Mouse (Mus musculus) embryonic facial prominence, embryonic 13.5 days (tissue): ENCODE results near the gene Sall1. TPM values are rescaled to one million over a fixed set of nuclear protein-coding genes. Genes with fewer than 3 reads are reported as not detected.
A peak's percentile ranks its signal among the peaks of the same experiment; 100 is the strongest.

ENCODE experiments used
- ATAC-seq: fragments of 200-750 bp; cut with Nextera tagmentation; 2 replicates; pipeline ENCODE4 v1.8.0; 2017; ENCODE audit warnings: low read depth; ENCODE audit not compliant: insufficient number of reproducible peaks, insufficient read depth, low FRiP score, low TSS enrichment
- H3K27ac ChIP-seq: fragments of 300-500 bp; sonication (generic); 2 replicates; pipeline ENCODE4 v1.5.1; 2015; ENCODE audit warnings: moderate library complexity, mild to moderate bottlenecking, inconsistent platforms
- H3K27me3 ChIP-seq: fragments of 300-500 bp; sonication (generic); 2 replicates; pipeline ENCODE4 v1.6.1; 2015; ENCODE audit warnings: mild to moderate bottlenecking, inconsistent platforms
- H3K36me3 ChIP-seq: fragments of 300-500 bp; sonication (generic); 2 replicates; pipeline ENCODE4 v1.6.1; 2015; ENCODE audit warnings: mild to moderate bottlenecking, inconsistent platforms
- H3K4me1 ChIP-seq: fragments of 300-500 bp; sonication (generic); 2 replicates; pipeline ENCODE4 v1.6.1; 2015; ENCODE audit warnings: inconsistent platforms
- H3K4me2 ChIP-seq: fragments of 300-500 bp; sonication (generic); 2 replicates; pipeline ENCODE4 v1.6.1; 2015; ENCODE audit warnings: moderate library complexity, mild to moderate bottlenecking, inconsistent platforms
- H3K4me3 ChIP-seq: fragments of 300-500 bp; sonication (generic); 2 replicates; pipeline ENCODE4 v1.5.1; 2015; ENCODE audit warnings: mild to moderate bottlenecking, inconsistent platforms
- H3K9ac ChIP-seq: fragments of 300-500 bp; sonication (generic); 2 replicates; pipeline ENCODE4 v1.6.1; 2015; ENCODE audit warnings: mild to moderate bottlenecking, inconsistent platforms
- H3K9me3 ChIP-seq: fragments of 300-500 bp; sonication (generic); 2 replicates; pipeline ENCODE4 v1.6.1; 2016; ENCODE audit warnings: inconsistent platforms
- WGBS: fragments of 180-500 bp; shearing (Covaris S2); methylation state at CpG from one replicate; pipeline ENCODE4 v1.1.7; 2015; ENCODE audit warnings: mixed read lengths; 5-methylcytosine and 5-hydroxymethylcytosine counted together
- polyA plus RNA-seq: library from polyadenylated mRNA; unstranded; fragments of >200 nt; fragmentation: Nextera tagmentation; extraction: Ambion mirVana; gene quantifications from 2 replicates; pipeline ENCODE4 v1.2.1, GENCODE M21; 2015

The Sall1 gene
- polyA plus RNA-seq, 1 experiment from 2014 or later = 0.84 TPM

DNA sequence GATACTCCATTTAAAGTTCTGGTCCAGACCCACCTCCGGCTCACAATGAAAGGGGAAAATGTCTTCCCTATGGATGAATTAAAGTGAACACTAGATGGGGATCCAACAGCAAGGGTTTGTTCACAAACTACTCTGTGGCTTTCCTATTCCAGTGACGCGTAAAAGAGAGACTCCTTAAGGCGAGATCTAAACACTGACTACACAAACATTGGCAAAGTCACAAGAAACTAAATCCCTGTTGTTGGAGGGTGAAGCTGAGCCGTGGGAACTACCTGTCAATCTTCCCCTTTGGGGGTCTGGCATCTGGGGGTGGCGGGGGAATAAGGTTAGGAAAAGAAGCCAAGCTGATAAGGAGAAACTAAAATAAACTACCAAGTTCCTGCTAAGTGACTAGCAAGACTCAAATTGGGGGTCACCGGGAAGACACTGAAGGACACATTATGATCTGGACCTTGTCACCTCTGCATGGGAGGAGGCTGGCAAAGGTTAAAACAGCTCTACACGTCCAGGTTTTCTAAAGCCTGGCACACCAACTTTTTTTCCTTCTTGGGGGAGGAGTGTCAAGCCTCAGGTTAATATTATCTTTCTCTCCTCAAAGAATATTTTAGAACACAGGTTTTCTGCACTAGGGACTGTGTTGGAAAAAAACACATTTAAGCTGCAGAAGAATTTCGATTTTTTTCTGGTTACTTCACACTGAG lies 6.3 kb downstream of the Sall1 start:
- Histone ChIP-seq H3K9ac (no peak overlapping the region), H3K4me3 (no peak overlapping the region), H3K9me3 (no peaks in the 10 kb centered on the region), H3K4me2 (0 out of 2 replicates have a peak overlapping the region, but pooled peaks have one; percentile 3), H3K27me3 (peaks cover 81% of the 10 kb centered on the region), H3K4me1 (peaks cover 20% of the 10 kb centered on the region), H3K27ac (no peak overlapping the region), H3K36me3 (no peaks in the 10 kb centered on the region)
- ATAC-seq = no peak
- WGBS = 12% methylated on average over 9 of the region's 9 CpGs

DNA sequence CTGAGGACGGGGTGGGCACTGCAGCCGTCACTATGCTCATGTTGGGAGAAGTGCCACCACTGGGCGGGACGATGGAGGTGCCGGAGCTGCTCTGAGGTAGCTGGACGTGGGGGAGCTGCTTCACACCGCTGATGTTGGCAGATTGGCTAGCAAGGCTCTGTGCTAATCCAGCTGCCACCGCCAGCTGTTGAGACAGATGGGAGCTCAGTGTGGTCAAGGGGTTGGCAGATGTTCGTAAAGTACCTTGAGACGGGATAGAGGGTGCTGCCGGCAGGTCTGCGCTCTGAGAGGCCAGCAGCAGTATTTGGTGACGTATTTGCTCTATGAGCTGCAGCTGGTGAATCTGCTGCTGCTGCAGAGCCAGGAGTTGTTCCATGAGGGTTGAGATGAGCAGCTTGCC lies 11.6 kb downstream of the Sall1 start:
- ATAC-seq = no peak
- H3K4me1 ChIP-seq = no peaks in the 10 kb centered on the region
- no peak overlapping the region for H3K4me3 ChIP-seq
- H3K36me3 ChIP-seq = no peaks in the 10 kb centered on the region
- H3K9ac ChIP-seq = no peak overlapping the region
- H3K27me3 ChIP-seq = peaks cover 62% of the 10 kb centered on the region
- no peak overlapping the region for H3K27ac ChIP-seq
- WGBS = 95% methylated on average over 13 of the region's 13 CpGs
- H3K9me3 ChIP-seq = no peaks in the 10 kb centered on the region
- H3K4me2 ChIP-seq = no peak overlapping the region

DNA sequence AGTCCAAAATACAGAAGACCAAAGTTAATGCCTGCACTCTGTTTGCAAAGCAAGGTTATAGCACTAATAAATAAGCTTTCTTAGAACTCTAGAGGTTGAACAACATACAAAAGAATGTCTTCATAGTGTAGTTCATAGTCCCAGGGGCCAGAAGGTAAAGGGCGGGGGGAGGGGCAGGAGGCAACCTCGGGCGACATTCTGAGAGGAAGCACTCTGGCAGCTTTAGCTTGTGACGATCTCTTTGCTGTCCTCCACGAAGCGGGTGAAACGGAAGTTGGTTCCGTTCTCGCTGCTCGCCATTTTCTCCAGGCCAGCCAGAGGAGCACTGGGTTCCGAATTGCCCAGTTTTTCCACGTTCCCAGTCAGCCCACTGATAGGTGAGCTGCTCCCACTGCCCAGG lies 15.8 kb downstream of the Sall1 start:
- H3K4me2 ChIP-seq = no peak overlapping the region
- no peak overlapping the region for H3K4me3 ChIP-seq
- no peak for ATAC-seq
- no peak overlapping the region for H3K27ac ChIP-seq
- peaks cover 10% of the 10 kb centered on the region for H3K4me1 ChIP-seq
- H3K27me3 ChIP-seq = peaks cover 64% of the 10 kb centered on the region
- no peaks in the 10 kb centered on the region for H3K9me3 ChIP-seq
- H3K36me3 ChIP-seq = no peaks in the 10 kb centered on the region
- H3K9ac ChIP-seq = no peak overlapping the region
- 52% methylated on average over 12 of the region's 12 CpGs for WGBS

DNA sequence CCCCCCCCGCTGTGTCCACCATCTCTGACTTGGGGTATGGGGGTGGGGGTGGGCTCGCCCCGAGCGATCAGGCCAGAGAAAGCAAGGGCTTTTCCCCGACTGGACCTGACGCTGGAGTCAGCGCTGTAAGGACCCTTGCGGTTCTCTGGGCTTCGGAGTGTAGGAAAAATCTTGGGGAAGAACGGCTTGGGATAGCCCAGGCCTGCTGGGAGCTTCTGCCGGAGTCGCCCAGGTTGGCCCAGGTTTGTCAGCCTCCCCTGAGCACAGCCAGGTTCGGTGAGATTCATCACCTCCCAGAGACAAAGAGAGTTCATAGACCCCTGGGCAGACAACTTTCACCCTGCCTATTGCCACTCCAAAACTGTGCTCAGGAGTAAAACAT lies 17.8 kb downstream of the Sall1 start:
- peaks cover 14% of the 10 kb centered on the region for H3K4me1 ChIP-seq
- no peak overlapping the region for H3K27ac ChIP-seq
- H3K27me3 ChIP-seq = peaks cover 56% of the 10 kb centered on the region
- no peaks in the 10 kb centered on the region for H3K36me3 ChIP-seq
- H3K9me3 ChIP-seq = no peaks in the 10 kb centered on the region
- peak overlapping the region; percentile 80 for H3K4me2 ChIP-seq
- no peak for ATAC-seq
- WGBS = 11% methylated on average over 9 of the region's 13 CpGs
- H3K9ac ChIP-seq = no peak overlapping the region
- peak overlapping the region; percentile 44 for H3K4me3 ChIP-seq

DNA sequence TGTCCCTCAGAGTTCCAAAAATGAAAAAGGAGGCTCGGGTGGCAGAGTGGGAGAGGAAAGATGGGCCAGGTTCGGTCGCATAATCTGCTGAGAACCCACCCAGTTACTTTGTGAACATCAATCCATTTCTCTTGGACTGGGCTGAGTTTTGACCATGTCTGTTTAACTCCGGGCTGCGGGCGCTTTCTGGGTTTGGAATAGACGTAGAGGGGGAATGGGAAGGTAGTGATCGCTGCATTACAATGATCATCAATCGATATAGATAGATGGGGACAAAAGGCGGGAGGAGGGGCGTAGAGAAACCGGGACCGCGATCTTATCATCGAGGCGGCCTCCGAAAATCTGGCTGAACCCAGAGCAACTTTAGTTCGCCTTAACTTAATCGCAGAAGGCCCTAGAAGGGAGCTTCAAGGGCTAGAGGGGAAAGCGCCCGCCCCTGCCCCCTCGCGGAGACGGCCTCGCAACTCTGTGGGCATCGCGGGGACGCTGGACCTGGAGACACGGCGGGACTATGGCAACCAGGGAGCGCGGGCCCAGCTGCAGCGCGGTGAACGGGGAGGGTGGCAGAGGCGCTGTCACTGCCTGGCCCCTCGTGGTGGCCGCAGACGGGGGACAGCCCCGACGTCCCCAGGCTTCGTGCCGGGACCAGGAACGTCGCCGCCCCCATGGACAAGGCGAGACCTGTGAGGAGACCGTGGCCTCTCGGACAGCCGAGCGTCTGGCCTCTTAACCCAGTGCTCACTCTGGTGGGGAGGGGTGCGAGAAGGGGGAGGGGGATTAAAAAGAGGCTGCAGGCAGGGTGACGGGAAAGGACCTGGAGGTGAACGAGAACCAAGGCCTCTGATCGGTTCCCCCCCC lies 18.5 kb downstream of the Sall1 start:
- H3K27ac ChIP-seq = no peak overlapping the region
- H3K4me2 ChIP-seq = peak overlapping the region; percentile 80
- H3K4me1 ChIP-seq = peaks cover 17% of the 10 kb centered on the region
- peak overlapping the region; percentile 44 for H3K4me3 ChIP-seq
- ATAC-seq = no peak
- WGBS = 5% methylated on average over 53 of the region's 55 CpGs
- peak overlapping the region; percentile 65 for H3K9ac ChIP-seq
- H3K27me3 ChIP-seq = peaks cover 54% of the 10 kb centered on the region
- H3K9me3 ChIP-seq = no peaks in the 10 kb centered on the region
- H3K36me3 ChIP-seq = no peaks in the 10 kb centered on the region

DNA sequence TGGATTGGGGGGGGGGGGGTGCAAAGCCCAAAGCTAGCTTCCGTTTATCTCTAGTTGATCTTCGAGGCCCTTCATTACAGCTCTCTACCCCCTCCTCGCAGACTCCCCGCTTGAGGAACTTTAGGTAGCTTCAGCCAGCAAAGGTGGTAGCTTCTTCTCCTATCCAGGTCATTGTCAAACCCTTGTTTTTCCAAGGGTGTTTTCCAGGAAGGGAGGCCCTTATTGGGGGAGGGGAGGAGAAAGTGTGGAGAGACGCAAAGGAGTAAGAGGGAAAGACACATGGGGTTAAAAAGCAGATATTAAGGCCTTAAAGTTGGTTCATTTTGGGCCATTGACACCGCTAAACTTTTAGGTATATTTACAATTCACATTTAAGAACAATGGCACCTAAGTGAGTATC lies 19.2 kb downstream of the Sall1 start:
- no peak for ATAC-seq
- H3K27ac ChIP-seq = no peak overlapping the region
- no peak overlapping the region for H3K4me3 ChIP-seq
- peaks cover 49% of the 10 kb centered on the region for H3K27me3 ChIP-seq
- no peak overlapping the region for H3K9ac ChIP-seq
- H3K4me2 ChIP-seq = no peak overlapping the region
- no peaks in the 10 kb centered on the region for H3K9me3 ChIP-seq
- no peaks in the 10 kb centered on the region for H3K36me3 ChIP-seq
- 24% methylated on average over 6 of the region's 6 CpGs for WGBS
- H3K4me1 ChIP-seq = peaks cover 17% of the 10 kb centered on the region

DNA sequence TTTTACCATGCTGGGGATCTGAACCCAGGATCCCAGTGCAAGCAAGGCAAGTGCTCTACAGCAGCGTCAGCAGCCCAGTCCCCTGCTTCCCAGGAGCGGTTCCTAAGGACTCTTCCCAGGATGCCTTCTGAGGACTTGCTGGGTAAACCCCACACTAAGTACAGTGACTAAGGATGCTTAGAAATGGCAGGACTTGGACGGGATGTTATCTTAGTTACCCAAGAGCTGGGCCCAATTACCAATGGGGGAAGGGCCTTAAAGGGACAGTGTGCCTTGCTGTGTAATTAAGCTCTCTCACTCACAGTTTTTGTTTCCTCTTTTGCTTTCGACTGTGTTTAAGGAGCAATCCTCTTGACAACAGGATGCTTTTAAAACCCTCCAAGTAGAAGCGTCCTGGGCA lies 22.8 kb downstream of the Sall1 start:
- Histone ChIP-seq H3K9me3 (no peaks in the 10 kb centered on the region), H3K4me2 (no peak overlapping the region), H3K27me3 (peaks cover 36% of the 10 kb centered on the region), H3K4me3 (no peak overlapping the region), H3K4me1 (peaks cover 17% of the 10 kb centered on the region), H3K36me3 (no peaks in the 10 kb centered on the region), H3K9ac (no peak overlapping the region), H3K27ac (no peak overlapping the region)
- ATAC-seq = no peak
- 7% methylated on average over 5 of the region's 5 CpGs for WGBS

DNA sequence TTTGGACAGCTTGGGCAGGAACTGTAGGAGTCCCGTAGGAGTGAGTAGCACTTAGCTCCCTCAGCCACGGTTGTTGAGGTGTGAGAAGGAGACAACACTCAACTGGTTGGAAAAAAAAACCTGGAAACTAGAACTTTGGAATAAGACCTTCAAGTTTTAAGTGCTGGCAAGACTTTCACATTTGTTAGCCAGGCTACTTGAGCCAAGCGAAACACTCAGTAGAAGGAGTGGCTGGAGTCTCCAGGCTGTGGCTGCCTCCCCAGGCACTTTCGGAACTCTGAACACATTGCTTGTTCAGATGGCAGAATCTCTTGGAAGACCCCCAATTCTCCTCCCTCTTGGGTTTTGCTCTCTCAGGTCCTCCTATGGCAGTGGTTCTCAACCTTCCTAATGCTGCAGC lies 26.1 kb downstream of the Sall1 start:
- Histone ChIP-seq H3K4me1 (0 out of 2 replicates have a peak, but pooled peaks cover 8% of the 10 kb centered on the region), H3K9me3 (no peaks in the 10 kb centered on the region), H3K36me3 (no peaks in the 10 kb centered on the region), H3K27ac (no peak overlapping the region), H3K4me3 (no peak overlapping the region), H3K9ac (no peak overlapping the region), H3K4me2 (no peak overlapping the region), H3K27me3 (peaks cover 7% of the 10 kb centered on the region; the same call in 1 of the 2 replicates)
- no peak for ATAC-seq
- 77% methylated on average over 4 of the region's 4 CpGs for WGBS

DNA sequence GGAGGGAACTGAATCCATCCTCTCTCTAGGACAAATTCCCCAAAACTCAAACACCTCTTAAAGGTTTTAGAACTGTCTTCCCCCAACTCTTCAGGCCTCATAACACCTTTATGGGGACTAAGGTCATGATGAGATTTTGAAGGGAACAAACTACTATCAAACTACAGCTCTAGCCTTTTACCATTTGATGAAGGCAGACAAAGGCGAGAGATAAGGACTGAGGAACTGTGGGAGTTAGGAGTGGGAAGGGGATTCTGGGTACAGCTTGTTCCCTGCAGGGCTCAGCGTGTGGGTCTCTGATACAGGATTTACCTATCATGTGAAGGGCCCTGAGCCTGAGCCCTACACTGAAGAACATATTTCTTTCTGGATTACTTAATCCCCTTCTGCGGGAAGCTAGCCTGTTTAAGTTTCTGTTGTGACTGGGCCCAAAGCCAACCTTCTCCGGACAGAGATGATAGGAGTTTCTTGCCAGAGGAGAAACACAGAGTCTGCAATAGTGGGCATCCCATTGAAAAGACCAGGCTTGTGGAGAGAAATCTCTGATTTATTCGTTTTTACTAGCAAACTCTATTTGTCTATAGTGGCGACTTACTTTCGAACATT lies 27.4 kb downstream of the Sall1 start:
- 88% methylated on average over 7 of the region's 7 CpGs for WGBS
- no peak overlapping the region for H3K4me3 ChIP-seq
- 0 out of 2 replicates have a peak, but pooled peaks cover 8% of the 10 kb centered on the region for H3K4me1 ChIP-seq
- no peak for ATAC-seq
- no peak overlapping the region for H3K27ac ChIP-seq
- no peaks in the 10 kb centered on the region for H3K36me3 ChIP-seq
- H3K9ac ChIP-seq = no peak overlapping the region
- peaks cover 13% of the 10 kb centered on the region for H3K27me3 ChIP-seq
- no peak overlapping the region for H3K4me2 ChIP-seq
- H3K9me3 ChIP-seq = no peaks in the 10 kb centered on the region

DNA sequence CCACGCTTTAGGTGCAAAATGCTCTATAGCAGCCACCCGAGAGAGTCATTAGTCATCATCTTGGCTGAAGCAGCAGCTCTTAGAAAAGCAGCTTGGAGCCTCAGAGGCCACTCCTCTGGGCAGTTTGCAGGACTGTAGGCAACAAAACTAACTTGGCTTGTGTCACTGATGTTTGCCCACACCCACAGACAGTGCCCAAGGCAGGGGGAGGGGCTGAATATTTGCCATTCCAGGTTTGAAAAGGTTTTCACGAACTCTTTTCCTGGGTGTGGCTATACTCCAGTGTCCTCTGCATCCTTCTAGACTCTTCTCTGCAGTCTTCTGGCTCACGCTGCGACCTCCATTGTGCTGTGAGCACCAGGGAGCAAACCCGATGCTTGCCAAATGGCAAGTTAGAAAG lies 28.4 kb downstream of the Sall1 start:
- H3K9ac ChIP-seq = no peak overlapping the region
- H3K27ac ChIP-seq = no peak overlapping the region
- H3K4me2 ChIP-seq = no peak overlapping the region
- no peak overlapping the region for H3K4me3 ChIP-seq
- ATAC-seq = no peak
- H3K4me1 ChIP-seq = no peaks in the 10 kb centered on the region
- no peaks in the 10 kb centered on the region for H3K9me3 ChIP-seq
- no peaks in the 10 kb centered on the region for H3K36me3 ChIP-seq
- 64% methylated on average over 6 of the region's 6 CpGs for WGBS
- H3K27me3 ChIP-seq = peaks cover 17% of the 10 kb centered on the region

DNA sequence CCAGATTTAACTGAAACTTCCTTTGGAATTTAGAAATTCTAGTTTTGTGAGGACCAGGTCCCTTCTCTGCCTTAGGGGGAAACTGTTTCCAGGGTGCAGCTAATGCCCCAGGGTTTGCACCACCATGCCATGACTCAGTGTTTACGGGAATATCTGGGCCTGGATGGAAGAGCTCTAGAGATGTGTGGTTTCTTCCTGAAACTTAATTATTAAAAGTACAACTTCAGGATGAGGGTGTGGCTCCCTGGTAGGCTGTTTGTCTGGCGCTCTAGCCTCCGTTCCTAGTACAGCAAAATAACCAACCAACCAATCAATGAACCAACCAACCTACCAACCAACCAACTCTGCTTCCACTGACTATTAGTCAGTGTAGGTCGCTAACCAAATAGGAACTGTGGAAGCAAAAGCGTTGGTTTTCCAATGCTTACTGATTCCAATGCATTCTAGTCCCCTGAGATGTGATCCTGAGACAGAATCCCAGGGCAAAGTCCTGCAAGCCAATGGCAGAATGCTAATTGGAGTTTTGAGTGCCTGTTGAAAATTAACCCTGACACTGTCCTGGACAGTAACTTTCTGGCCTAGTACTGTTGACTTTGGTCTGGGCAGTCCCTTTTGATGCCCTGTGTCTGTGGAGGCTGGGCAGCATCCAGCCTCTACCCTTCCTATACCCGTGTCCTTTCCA lies 31.0 kb downstream of the Sall1 start:
- H3K9me3 ChIP-seq = no peaks in the 10 kb centered on the region
- no peaks in the 10 kb centered on the region for H3K36me3 ChIP-seq
- H3K4me1 ChIP-seq = no peaks in the 10 kb centered on the region
- no peak overlapping the region for H3K4me2 ChIP-seq
- peaks cover 26% of the 10 kb centered on the region for H3K27me3 ChIP-seq
- no peak overlapping the region for H3K4me3 ChIP-seq
- no peak overlapping the region for H3K27ac ChIP-seq
- H3K9ac ChIP-seq = no peak overlapping the region
- 76% methylated on average over 6 of the region's 6 CpGs for WGBS
- ATAC-seq = no peak
